Mouse (Mus musculus): ENCODE measurements around the gene Gm11549.
A peak's percentile ranks its signal among the peaks of the same experiment; 100 is the strongest.

Gene Gm11549

GRCm38 (mm10) chr3:36521073-36522060, at the start of gene Gm11549:
Gene Gm11549, minus strand, starts transcription at chr3:36521813.
- peak in 1 of 2 experiments; percentile 14 for DNase-seq (ENCODE audit: low spot score in 2 of 2)

- DNase-seq (ENCODE audit: low spot score in 2 of 2): no peak
Measured at GRCm38 (mm10) chr3:36569836-36570235, 48.2 kb upstream of the Gm11549 start.

- DNase-seq (ENCODE audit: low spot score in 2 of 2): no peak
Measured at GRCm38 (mm10) chr3:36563666-36564065, 42.1 kb upstream of the Gm11549 start.

GRCm38 (mm10) chr3:36559606-36560005, 38.0 kb upstream of the Gm11549 start:
- no peak for DNase-seq (ENCODE audit: low spot score in 2 of 2)

GRCm38 (mm10) chr3:36557601-36558000, 36.0 kb upstream of the Gm11549 start:
- DNase-seq (ENCODE audit: low spot score in 2 of 2): no peak

- DNase-seq (ENCODE audit: low spot score in 2 of 2): peak; percentile 91 to 98
Measured at GRCm38 (mm10) chr3:36552406-36553047, 30.9 kb upstream of the Gm11549 start, which contains the start of gene Exosc9. Gene Exosc9, plus strand, starts transcription at chr3:36552606.

- peak in 1 of 2 experiments; percentile 11 for DNase-seq (ENCODE audit: low spot score in 2 of 2)
Measured at GRCm38 (mm10) chr3:36551851-36552384, 30.3 kb upstream of the Gm11549 start.

GRCm38 (mm10) chr3:36551343-36551742, 29.7 kb upstream of the Gm11549 start:
- DNase-seq (ENCODE audit: low spot score in 2 of 2): peak in 1 of 2 experiments; percentile 20

- no peak for DNase-seq (ENCODE audit: low spot score in 2 of 2)
Measured at GRCm38 (mm10) chr3:36544961-36545360, 23.3 kb upstream of the Gm11549 start.

GRCm38 (mm10) chr3:36541399-36541798, 19.8 kb upstream of the Gm11549 start:
- DNase-seq (ENCODE audit: low spot score in 2 of 2): no peak

- no peak for DNase-seq (ENCODE audit: low spot score in 2 of 2)
Measured at GRCm38 (mm10) chr3:36540756-36541155, 19.1 kb upstream of the Gm11549 start.

- no peak for DNase-seq (ENCODE audit: low spot score in 2 of 2)
Measured at GRCm38 (mm10) chr3:36537701-36538470, 16.3 kb upstream of the Gm11549 start.

GRCm38 (mm10) chr3:36536041-36536440, 14.4 kb upstream of the Gm11549 start:
- no peak for DNase-seq (ENCODE audit: low spot score in 2 of 2)

- DNase-seq (ENCODE audit: low spot score in 2 of 2): no peak
Measured at GRCm38 (mm10) chr3:36533201-36533672, 11.6 kb upstream of the Gm11549 start.

GRCm38 (mm10) chr3:36532738-36533137, 11.1 kb upstream of the Gm11549 start:
- no peak for DNase-seq (ENCODE audit: low spot score in 2 of 2)

GRCm38 (mm10) chr3:36531979-36532542, 10.4 kb upstream of the Gm11549 start:
- DNase-seq (ENCODE audit: low spot score in 2 of 2): no peak

GRCm38 (mm10) chr3:36531242-36531641, 9.6 kb upstream of the Gm11549 start:
- DNase-seq (ENCODE audit: low spot score in 2 of 2): no peak

GRCm38 (mm10) chr3:36530781-36531180, 9.2 kb upstream of the Gm11549 start:
- no peak for DNase-seq (ENCODE audit: low spot score in 2 of 2)

- DNase-seq (ENCODE audit: low spot score in 2 of 2): no peak
Measured at GRCm38 (mm10) chr3:36530345-36530744, 8.7 kb upstream of the Gm11549 start.

GRCm38 (mm10) chr3:36524466-36524865, 2.9 kb upstream of the Gm11549 start:
- DNase-seq (ENCODE audit: low spot score in 2 of 2): no peak

GRCm38 (mm10) chr3:36522137-36522536, 524 bp upstream of the Gm11549 start:
- DNase-seq (ENCODE audit: low spot score in 2 of 2): no peak
